Mouse (Mus musculus): ENCODE measurements around the gene Ghdc. TPM values are rescaled to one million over a fixed set of nuclear protein-coding genes. Genes with fewer than 3 reads are reported as not detected.

Gene Ghdc
- polyA plus RNA-seq, 1 experiment, result 5.4 TPM

- Histone ChIP-seq H3K4me3 (ENCODE audit: low read depth, low read length) (no peak overlapping the region), H3K27ac (ENCODE audit: insufficient read depth, low read length) (no peak overlapping the region), H3K9ac (ENCODE audit: low read depth, poor library complexity, severe bottlenecking) (no peak overlapping the region), H3K4me1 (ENCODE audit: control insufficient read depth, insufficient read depth, low read length) (no peaks in the 10 kb centered on the region), H3K36me3 (ENCODE audit: control insufficient read depth, insufficient read depth, low read length, poor library complexity, severe bottlenecking) (no peaks in the 10 kb centered on the region), H3K27me3 (ENCODE audit: control insufficient read depth, insufficient read depth, low read length, poor library complexity, severe bottlenecking) (no peaks in the 10 kb centered on the region), H3K9me3 (replicated peaks; ENCODE audit: control insufficient read depth, insufficient read depth, low read length, poor library complexity, severe bottlenecking) (no peaks in the 10 kb centered on the region)
- no peak for TF ChIP-seq CTCF (IDR thresholded peaks at IDR 0.05; ENCODE audit: low read depth, low read length)
- no peak for TF ChIP-seq POLR2A (IDR thresholded peaks at IDR 0.05; ENCODE audit: insufficient read depth, low read length)
- no peak for TF ChIP-seq EP300 (IDR thresholded peaks at IDR 0.05; ENCODE audit: insufficient read depth, low read depth, low read length)
These were observed 22.1 kb downstream of the Ghdc start for GRCm38 (mm10) chr11:100748620-100749019.

GRCm38 (mm10) chr11:100747114-100747513 lies 23.6 kb downstream of the Ghdc start:
- H3K4me1 ChIP-seq (ENCODE audit: control insufficient read depth, insufficient read depth, low read length), result no peaks in the 10 kb centered on the region
- TF ChIP-seq EP300 (IDR thresholded peaks at IDR 0.05; ENCODE audit: insufficient read depth, low read depth, low read length) (no peak), POLR2A (IDR thresholded peaks at IDR 0.05; ENCODE audit: insufficient read depth, low read length) (no peak), CTCF (IDR thresholded peaks at IDR 0.05; ENCODE audit: low read depth, low read length) (no peak)
- H3K27ac ChIP-seq (ENCODE audit: insufficient read depth, low read length), result no peak overlapping the region
- H3K9ac ChIP-seq (ENCODE audit: low read depth, poor library complexity, severe bottlenecking), result no peak overlapping the region
- no peaks in the 10 kb centered on the region for H3K36me3 ChIP-seq (ENCODE audit: control insufficient read depth, insufficient read depth, low read length, poor library complexity, severe bottlenecking)
- H3K9me3 ChIP-seq (replicated peaks; ENCODE audit: control insufficient read depth, insufficient read depth, low read length, poor library complexity, severe bottlenecking), result no peaks in the 10 kb centered on the region
- H3K27me3 ChIP-seq (ENCODE audit: control insufficient read depth, insufficient read depth, low read length, poor library complexity, severe bottlenecking), result no peaks in the 10 kb centered on the region
- no peak overlapping the region for H3K4me3 ChIP-seq (ENCODE audit: low read depth, low read length)

GRCm38 (mm10) chr11:100746546-100746945 lies 24.2 kb downstream of the Ghdc start:
- 0 out of 2 replicates have a peak, but pooled peaks have one; percentile 10 for TF ChIP-seq EP300 (IDR thresholded peaks at IDR 0.05; ENCODE audit: insufficient read depth, low read depth, low read length)
- no peak for TF ChIP-seq POLR2A (IDR thresholded peaks at IDR 0.05; ENCODE audit: insufficient read depth, low read length)
- Histone ChIP-seq H3K27me3 (ENCODE audit: control insufficient read depth, insufficient read depth, low read length, poor library complexity, severe bottlenecking) (no peaks in the 10 kb centered on the region), H3K4me3 (ENCODE audit: low read depth, low read length) (no peak overlapping the region)

GRCm38 (mm10) chr11:100745085-100745484 lies 25.7 kb downstream of the Ghdc start:
- no peaks in the 10 kb centered on the region for H3K27me3 ChIP-seq (ENCODE audit: control insufficient read depth, insufficient read depth, low read length, poor library complexity, severe bottlenecking)
- H3K4me1 ChIP-seq (ENCODE audit: control insufficient read depth, insufficient read depth, low read length), result no peaks in the 10 kb centered on the region
- H3K36me3 ChIP-seq (ENCODE audit: control insufficient read depth, insufficient read depth, low read length, poor library complexity, severe bottlenecking), result no peaks in the 10 kb centered on the region
- no peak overlapping the region for H3K4me3 ChIP-seq (ENCODE audit: low read depth, low read length)
- no peaks in the 10 kb centered on the region for H3K9me3 ChIP-seq (replicated peaks; ENCODE audit: control insufficient read depth, insufficient read depth, low read length, poor library complexity, severe bottlenecking)
- TF ChIP-seq CTCF (IDR thresholded peaks at IDR 0.05; ENCODE audit: low read depth, low read length) (peak; percentile 66), EP300 (IDR thresholded peaks at IDR 0.05; ENCODE audit: insufficient read depth, low read depth, low read length) (no peak)
- no peak overlapping the region for H3K27ac ChIP-seq (ENCODE audit: insufficient read depth, low read length)
- H3K9ac ChIP-seq (ENCODE audit: low read depth, poor library complexity, severe bottlenecking), result no peak overlapping the region

More at GRCm38 (mm10) chr11:100746546-100746945, 24.2 kb downstream of the Ghdc start:
- H3K36me3 ChIP-seq (ENCODE audit: control insufficient read depth, insufficient read depth, low read length, poor library complexity, severe bottlenecking), result no peaks in the 10 kb centered on the region
- H3K4me1 ChIP-seq (ENCODE audit: control insufficient read depth, insufficient read depth, low read length), result no peaks in the 10 kb centered on the region
- H3K9me3 ChIP-seq (replicated peaks; ENCODE audit: control insufficient read depth, insufficient read depth, low read length, poor library complexity, severe bottlenecking), result no peaks in the 10 kb centered on the region
- H3K9ac ChIP-seq (ENCODE audit: low read depth, poor library complexity, severe bottlenecking), result no peak overlapping the region
- H3K27ac ChIP-seq (ENCODE audit: insufficient read depth, low read length), result no peak overlapping the region

GRCm38 (mm10) chr11:100741348-100741747 lies 29.4 kb downstream of the Ghdc start:
- H3K27ac ChIP-seq (ENCODE audit: insufficient read depth, low read length), result no peak overlapping the region
- no peak overlapping the region for H3K4me3 ChIP-seq (ENCODE audit: low read depth, low read length)
- no peak overlapping the region for H3K9ac ChIP-seq (ENCODE audit: low read depth, poor library complexity, severe bottlenecking)
- no peaks in the 10 kb centered on the region for H3K9me3 ChIP-seq (replicated peaks; ENCODE audit: control insufficient read depth, insufficient read depth, low read length, poor library complexity, severe bottlenecking)
- H3K36me3 ChIP-seq (ENCODE audit: control insufficient read depth, insufficient read depth, low read length, poor library complexity, severe bottlenecking), result no peaks in the 10 kb centered on the region
- no peaks in the 10 kb centered on the region for H3K27me3 ChIP-seq (ENCODE audit: control insufficient read depth, insufficient read depth, low read length, poor library complexity, severe bottlenecking)
- TF ChIP-seq POLR2A (IDR thresholded peaks at IDR 0.05; ENCODE audit: insufficient read depth, low read length), result no peak
- no peak for TF ChIP-seq EP300 (IDR thresholded peaks at IDR 0.05; ENCODE audit: insufficient read depth, low read depth, low read length)
- TF ChIP-seq CTCF (IDR thresholded peaks at IDR 0.05; ENCODE audit: low read depth, low read length), result no peak
- no peaks in the 10 kb centered on the region for H3K4me1 ChIP-seq (ENCODE audit: control insufficient read depth, insufficient read depth, low read length)

- Histone ChIP-seq H3K36me3 (ENCODE audit: control insufficient read depth, insufficient read depth, low read length, poor library complexity, severe bottlenecking) (no peaks in the 10 kb centered on the region; the same call in 1 of the 2 replicates), H3K9ac (ENCODE audit: low read depth, poor library complexity, severe bottlenecking) (peak overlapping the region; percentile 22), H3K4me3 (ENCODE audit: low read depth, low read length) (peak overlapping the region; percentile 42; the same call in 1 of the 2 replicates), H3K9me3 (replicated peaks; ENCODE audit: control insufficient read depth, insufficient read depth, low read length, poor library complexity, severe bottlenecking) (no peaks in the 10 kb centered on the region), H3K27me3 (ENCODE audit: control insufficient read depth, insufficient read depth, low read length, poor library complexity, severe bottlenecking) (no peaks in the 10 kb centered on the region), H3K27ac (ENCODE audit: insufficient read depth, low read length) (no peak overlapping the region), H3K4me1 (ENCODE audit: control insufficient read depth, insufficient read depth, low read length) (no peaks in the 10 kb centered on the region)
- TF ChIP-seq POLR2A (IDR thresholded peaks at IDR 0.05; ENCODE audit: insufficient read depth, low read length) (no peak), EP300 (IDR thresholded peaks at IDR 0.05; ENCODE audit: insufficient read depth, low read depth, low read length) (no peak), CTCF (IDR thresholded peaks at IDR 0.05; ENCODE audit: low read depth, low read length) (no peak)
These were observed 32.0 kb downstream of the Ghdc start for GRCm38 (mm10) chr11:100738749-100739148.
